Mouse (Mus musculus) G1E-ER4 (cell line): ENCODE data around the gene Pkn1. TPM values are rescaled to one million over a fixed set of nuclear protein-coding genes. Genes with fewer than 3 reads are reported as not detected.

Source experiments
- GATA1 ChIP-seq: IDR thresholded peaks from one replicate; pipeline ENCODE4 v1.8.0; 2012; ENCODE audit warnings: low read length, inconsistent platforms
- polyA plus RNA-seq: library from polyadenylated mRNA; stranded (reverse); fragments of >175 nt; gene quantifications from 2 replicates; pipeline ENCODE4 v1.2.3, GENCODE M21; 2012

The Pkn1 gene
- polyA plus RNA-seq, 1 experiment, result 75.4 TPM

DNA sequence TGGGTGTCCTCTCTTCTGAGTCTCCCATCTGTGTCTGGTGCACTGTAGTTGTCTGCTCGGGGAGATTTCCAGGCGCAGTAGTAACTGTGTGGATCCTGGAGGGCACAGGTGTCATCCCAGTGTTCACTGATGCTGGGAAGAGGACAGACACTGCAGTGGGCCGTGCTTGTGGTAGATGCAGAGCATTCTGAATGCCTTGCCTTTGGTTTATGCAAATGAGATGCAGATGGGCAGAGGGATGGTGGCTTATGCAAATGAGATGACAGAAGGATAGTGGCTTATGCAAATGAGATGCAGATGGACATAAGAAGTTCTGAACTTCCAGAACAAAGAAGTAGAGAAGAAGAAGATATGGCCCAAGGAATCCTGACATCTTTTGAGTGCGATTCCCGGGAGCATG lies 32.9 kb upstream of the Pkn1 start:
- no peak for TF ChIP-seq GATA1

DNA sequence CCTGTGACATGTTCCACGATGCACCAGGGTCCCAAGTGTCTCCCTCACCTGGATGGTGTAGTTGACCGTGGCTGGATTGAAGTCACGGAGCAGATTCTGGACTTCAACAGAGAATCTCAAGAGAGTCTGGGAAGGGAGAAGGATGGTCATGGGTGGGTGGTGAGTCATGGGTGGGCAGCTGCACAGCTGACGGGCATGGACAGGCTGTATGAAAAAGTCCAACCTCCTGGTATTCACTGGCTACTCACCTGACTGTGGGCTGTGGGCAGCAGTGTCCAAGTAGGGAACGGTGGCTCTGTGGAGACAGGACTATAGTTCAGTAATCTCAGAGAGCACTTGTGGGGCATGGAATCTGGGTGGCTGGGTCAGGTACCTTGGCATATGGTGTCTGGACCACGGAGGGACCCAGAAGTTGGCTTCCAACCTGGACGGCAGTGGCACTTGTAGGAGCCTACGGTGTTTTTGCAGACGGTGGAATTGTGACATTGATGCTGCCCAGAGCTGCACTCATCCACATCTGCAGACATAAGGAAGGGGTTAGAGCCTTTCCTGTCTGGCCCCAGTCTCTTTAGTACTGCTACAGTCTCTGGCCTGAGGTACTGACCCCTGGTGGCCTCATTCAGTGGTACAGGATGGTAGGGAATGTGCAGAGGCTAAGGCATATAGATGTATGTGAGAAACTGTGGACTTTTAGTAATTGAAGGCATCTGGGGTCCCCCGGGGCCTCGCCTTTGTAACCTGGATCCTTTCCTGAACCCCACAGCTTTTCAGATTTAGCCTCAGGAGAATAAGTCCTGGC lies 30.2 kb upstream of the Pkn1 start:
- no peak for TF ChIP-seq GATA1

DNA sequence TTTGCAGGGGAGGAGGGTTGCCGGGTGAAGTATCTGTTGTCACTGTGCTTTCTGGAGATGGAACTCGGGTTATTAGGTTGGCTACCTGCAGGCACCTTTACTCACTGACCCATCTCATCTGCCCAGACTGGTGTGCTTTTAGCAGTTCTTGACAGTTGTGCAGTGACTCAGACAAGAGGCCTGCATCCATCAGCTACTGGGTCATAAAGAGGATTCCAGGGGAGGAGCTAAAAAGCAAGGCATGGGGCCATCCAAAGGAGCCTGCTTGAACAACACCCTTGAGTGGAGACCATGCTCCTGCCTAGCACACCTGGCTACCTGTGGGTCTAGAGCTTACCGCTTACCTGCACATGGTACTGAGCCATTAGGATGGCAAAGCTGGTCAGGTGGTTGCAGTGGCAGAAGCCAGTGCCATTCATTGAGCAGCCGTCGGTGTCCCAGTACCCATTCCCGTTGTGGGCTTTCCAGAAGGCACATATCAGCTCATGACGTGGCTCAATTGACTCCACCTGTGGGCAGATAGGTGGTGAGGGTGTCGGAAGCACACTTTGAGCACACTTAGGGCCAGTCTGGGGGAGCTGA lies 26.6 kb upstream of the Pkn1 start:
- TF ChIP-seq GATA1, result no peak

DNA sequence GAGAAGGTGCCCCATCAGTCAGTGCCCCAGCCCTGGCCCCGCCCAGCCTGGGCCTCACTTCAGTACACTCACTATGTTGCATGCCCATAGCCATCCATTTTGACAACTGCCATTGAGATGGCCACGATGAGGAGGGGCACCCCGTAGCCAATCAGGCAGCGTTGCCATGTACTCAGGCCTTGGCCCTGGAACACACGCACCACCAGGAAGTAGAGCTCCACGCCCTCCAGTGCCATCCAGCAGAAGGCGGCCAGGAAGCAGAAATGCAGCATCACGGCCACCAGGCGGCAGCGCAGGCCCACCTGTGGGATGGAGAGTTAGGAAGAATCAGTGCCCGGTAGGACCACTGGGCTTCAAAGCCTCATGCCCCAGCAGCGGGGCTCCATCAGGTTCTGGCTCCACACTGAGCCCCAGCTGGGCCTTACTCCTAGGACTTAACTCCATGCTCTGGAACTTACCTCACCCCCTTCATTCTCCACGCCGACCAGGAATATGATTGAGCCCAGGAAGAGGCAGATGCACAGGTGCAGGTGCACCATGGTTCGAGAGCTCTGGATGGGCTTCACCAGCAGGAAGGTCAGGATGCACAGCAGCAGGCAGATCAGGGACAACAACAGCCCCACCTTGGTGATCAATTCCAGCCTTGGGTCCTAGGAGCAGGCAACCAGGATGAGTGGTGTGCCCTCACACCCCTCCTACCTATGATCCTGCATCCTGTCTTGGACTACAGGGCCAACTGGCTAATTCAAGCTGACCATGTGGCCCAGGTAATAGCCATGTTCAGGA lies 25.9 kb upstream of the Pkn1 start:
- no peak for TF ChIP-seq GATA1

DNA sequence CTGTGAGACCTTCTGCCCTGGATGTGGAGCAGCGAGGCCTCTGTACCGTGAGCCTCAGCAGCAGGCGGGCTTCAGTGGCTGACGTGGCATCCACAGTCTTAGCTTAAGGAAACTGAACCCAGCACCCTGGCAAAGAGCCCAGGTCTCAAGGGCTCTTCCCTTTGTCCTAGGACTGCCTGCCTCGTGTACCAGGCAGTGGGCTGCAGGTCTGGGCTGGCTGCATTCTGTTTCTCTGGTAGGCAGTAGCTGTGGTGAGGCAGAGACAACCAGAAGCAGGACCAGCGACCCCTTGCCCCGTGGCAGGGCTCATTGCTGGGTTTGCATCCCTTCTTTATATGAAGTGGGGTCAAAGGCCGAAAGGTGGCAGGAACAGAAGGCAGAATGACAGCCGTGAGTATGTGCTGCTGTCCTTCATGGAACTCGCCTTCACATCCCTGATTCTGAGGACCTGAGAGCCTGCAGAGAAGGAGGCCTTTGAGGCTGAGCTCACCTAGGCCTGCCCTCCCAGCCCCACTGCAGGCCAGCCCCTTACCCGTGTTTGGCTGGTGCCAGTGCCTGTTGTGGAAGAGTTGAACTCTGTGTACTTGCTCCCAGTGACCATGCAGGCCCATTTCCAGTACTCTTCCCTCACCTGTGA lies 24.6 kb upstream of the Pkn1 start:
- no peak for TF ChIP-seq GATA1

GRCm38 (mm10) chr8:83722631-83723030 lies 23.7 kb upstream of the Pkn1 start:
- TF ChIP-seq GATA1, result no peak

- TF ChIP-seq GATA1, result no peak
Measured at GRCm38 (mm10) chr8:83721405-83722025, 22.5 kb upstream of the Pkn1 start.

- TF ChIP-seq GATA1, result no peak
Measured at GRCm38 (mm10) chr8:83719693-83720092, 20.7 kb upstream of the Pkn1 start.

- no peak for TF ChIP-seq GATA1
Measured at GRCm38 (mm10) chr8:83719048-83719447, 20.1 kb upstream of the Pkn1 start.

GRCm38 (mm10) chr8:83716563-83716962 lies 17.6 kb upstream of the Pkn1 start:
- TF ChIP-seq GATA1, result no peak

DNA sequence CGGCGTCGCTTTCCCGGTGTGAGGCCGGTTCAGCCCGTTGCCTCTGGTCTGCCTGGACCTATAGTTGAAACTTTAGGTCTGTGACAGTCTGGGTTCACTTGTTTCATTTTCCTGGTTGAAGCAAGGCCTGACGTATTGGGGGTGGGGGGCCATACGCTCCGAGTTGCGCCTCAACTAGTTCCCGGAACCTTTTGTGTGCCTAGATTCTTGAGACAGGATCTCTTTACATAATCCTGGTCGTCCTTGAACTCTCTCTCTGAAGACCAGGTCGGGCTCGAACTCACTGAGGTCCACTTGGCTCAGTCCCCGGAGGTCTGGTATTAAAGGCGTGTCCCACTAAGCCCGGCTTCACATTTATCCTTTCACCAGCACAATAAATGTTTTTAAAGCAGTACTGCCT lies 16.8 kb upstream of the Pkn1 start:
- TF ChIP-seq GATA1, result no peak

DNA sequence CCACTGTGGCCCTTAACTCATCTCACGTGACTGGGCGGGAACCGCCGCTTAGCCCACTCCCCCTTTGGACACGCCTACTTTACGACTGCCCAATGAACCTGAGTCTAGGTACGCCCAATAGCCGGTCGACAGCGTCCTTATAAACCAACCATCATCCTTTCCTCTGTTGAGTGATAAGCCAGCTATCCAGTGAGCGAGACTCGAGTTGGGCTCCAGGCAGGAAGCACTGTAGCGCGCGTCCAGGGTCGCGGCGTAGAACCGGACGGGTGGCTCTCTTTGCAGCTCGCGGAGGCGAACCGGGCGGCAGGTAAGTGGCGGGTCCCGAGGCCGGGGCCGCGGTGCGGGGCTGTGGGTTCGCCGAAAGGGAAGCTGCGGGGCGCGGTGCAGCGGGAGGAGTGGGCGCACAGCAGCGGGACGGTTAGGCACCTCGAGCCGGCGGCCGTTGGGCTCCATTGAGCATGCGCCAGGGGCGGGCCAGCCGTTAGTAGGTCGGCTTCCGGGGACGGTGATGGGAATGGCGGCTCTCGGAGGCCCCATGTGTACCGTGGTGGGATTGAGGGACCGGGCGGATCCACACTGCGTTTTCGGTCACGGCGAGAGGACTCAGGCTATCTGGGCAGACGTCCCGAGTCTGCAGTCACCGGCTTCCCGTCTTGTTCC lies 16.2 kb upstream of the Pkn1 start, which contains the start of gene Ddx39:
TSS of gene Ddx39 (plus strand) at position 147 of the 660 bp plus-strand sequence.
- no peak for TF ChIP-seq GATA1

DNA sequence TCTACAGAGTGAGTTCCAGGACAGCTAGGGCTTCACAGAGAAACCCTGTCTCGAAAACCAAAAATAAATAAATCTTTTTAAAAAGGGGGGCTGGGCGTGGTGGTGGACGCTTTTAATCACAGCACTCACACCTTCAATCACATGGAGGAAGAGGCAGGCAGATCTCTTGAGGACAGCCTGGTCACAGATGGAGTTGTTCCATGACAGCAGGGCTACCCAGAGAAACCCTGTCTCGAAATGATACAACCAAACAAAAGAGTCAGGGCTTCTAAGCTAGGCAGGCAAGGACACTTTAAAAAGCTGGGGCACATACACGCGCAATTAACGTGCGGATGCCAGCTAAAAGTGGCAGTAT lies 15.7 kb upstream of the Pkn1 start:
- TF ChIP-seq GATA1, result no peak

GRCm38 (mm10) chr8:83707554-83707953 lies 8.6 kb upstream of the Pkn1 start:
- no peak for TF ChIP-seq GATA1

- no peak for TF ChIP-seq GATA1
Measured at GRCm38 (mm10) chr8:83706411-83706810, 7.4 kb upstream of the Pkn1 start.
